Mouse (Mus musculus) brain, embryonic 14.5 days (tissue): ENCODE data around the gene Xrcc6. TPM values are rescaled to one million over a fixed set of nuclear protein-coding genes. Genes with fewer than 3 reads are reported as not detected.

Experiments used
- DNase-seq: peaks from one replicate; pipeline ENCODE4 v3.0.0-alpha.2; 2011; ENCODE audit warnings: low read depth
- CTCF ChIP-seq: fragments of 200-500 bp; IDR thresholded peaks from 2 replicates; pipeline ENCODE4 v1.5.1; 2012; ENCODE audit warnings: inconsistent platforms, mild to moderate bottlenecking, moderate library complexity, borderline replicate concordance; ENCODE audit not compliant: insufficient read depth, insufficient read length; ENCODE audit errors: extremely low read depth
- POLR2A ChIP-seq: fragments of 200-500 bp; IDR thresholded peaks from 2 replicates; pipeline ENCODE4 v1.6.1; 2012; ENCODE audit warnings: mild to moderate bottlenecking, inconsistent platforms, borderline replicate concordance; ENCODE audit not compliant: poor library complexity, insufficient read depth, insufficient read length, severe bottlenecking; ENCODE audit errors: extremely low read depth
- polyA plus RNA-seq: library from polyadenylated mRNA; depleted of rRNA; stranded (reverse); fragments of >200 nt; gene quantifications from 2 replicates; pipeline ENCODE4 v1.2.3, GENCODE M21; 2012

Xrcc6 gene
- polyA plus RNA-seq, 1 experiment, result 27.6 TPM

DNA sequence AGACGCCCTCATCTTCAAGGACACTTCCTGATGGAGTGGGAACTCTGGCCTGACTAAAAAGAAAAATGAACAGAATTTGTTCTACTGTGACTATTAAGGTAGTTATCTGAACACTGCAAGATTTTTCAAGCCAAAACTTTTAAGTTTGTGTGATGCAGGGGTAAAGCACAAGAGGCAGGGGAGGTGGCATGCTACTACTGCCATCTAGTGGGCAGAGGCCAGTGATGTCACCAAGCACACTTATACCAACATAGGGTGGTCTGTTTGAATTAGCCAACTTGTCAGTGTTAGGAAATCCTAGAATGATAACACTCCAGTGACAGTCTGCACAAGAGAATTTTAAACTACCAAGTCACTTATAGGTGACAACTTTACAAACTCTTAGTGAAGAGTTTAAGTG lies 53.0 kb downstream of the Xrcc6 start:
- TF ChIP-seq CTCF (peak; percentile 80; the same call in 1 of the 2 replicates), POLR2A (no peak)
- DNase-seq, result peak; percentile 73

- TF ChIP-seq POLR2A (no peak), CTCF (no peak)
- peak; percentile 50 for DNase-seq
These were observed 56.6 kb downstream of the Xrcc6 start for GRCm38 (mm10) chr15:82044166-82044784.

DNA sequence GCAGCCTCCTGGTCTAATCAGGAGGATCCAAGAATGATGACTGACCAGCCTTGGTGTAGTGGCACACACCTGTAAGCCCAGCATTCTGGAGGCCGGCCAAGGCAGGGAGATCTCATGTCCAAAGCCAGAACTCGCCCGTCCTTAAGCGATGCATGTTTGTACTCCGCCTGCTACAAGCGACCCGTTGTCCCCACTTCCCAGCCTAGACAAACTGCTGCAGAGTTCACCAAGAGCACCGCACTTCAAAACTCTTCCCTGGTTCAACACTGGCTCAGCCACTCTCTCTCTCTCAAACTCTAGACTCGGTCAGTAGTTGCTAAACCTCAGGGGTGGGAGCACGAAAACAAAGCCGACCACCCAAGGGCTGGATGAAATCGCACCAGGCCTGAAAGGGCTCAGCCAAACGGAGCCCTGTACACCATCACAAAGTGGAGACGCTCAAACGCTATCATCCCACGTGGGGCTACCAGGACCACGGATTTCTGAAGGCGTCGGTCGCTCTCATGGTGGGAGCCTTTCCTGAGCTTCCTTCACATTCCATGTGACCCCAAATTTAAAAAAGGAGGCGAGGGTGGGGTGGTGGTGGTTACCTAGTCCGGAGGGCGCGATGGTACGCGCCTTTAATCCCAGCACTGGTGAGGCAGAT lies 58.7 kb downstream of the Xrcc6 start:
- no peak for TF ChIP-seq CTCF
- DNase-seq, result no peak

DNA sequence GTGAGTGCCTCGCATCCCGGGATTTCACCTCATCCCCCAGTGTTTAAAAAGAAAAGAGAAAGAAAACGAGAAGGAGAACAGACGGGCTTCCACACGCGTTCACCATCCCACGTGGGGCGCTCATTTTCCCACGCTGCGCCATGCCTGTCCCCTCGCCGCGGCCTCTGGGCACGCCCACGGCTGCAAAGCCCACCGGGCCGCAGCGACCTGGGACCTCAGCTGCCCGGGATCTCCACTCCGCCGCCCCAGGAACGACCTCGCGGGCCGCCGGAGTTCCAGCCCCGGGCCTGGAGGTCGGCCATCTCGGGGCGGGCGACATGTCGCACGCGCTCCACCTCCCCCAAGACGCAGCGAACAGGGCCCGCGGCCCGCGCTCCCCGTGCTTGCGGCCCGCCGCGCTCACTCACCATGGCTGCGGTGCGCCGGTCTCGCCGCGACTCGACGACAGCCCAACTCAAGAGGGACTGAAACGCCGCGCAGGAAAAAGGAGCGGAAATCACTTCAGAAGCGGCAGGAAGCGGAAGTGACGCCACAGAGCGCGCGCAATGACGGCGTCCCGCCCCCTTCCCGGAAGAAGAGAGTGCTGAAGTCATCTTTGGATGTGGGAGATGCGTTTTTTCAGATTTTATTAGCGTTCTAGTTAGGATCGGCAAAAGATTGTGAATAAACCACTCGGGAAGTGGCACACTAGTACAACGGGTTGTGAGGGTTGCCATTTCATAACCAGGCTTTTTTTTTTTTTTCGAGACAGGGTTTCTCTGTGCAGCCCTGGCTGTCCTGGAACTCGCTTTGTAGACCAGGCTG lies 59.6 kb downstream of the Xrcc6 start, which contains the start of gene Snu13:
Gene Snu13 (minus strand): TSS at position 519 of the 804 bp plus-strand sequence.
- peak; percentile 26; the same call in 1 of the 2 replicates for TF ChIP-seq POLR2A
- no peak for TF ChIP-seq CTCF
- peak; percentile 97 for DNase-seq

DNA sequence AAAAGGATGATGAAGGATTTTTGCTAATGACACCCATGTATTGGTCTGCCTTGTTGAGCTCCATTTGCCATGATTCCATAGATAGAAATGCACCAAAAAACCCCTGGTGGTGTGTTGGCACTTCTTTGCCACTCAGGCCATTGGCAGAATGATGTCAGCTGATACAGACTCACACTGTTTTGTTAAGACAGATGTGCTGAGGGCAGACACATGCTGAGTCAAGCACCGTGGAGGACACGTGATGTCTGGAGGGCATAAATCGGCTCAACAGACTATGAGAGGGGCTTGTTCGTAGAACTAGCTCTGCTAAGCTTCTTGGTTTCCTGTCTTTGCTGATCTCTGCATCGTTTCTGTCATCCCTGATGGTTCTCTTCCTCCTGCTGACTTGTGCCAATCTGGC lies 64.9 kb downstream of the Xrcc6 start:
- no peak for TF ChIP-seq CTCF
- TF ChIP-seq POLR2A, result no peak
- no peak for DNase-seq

DNA sequence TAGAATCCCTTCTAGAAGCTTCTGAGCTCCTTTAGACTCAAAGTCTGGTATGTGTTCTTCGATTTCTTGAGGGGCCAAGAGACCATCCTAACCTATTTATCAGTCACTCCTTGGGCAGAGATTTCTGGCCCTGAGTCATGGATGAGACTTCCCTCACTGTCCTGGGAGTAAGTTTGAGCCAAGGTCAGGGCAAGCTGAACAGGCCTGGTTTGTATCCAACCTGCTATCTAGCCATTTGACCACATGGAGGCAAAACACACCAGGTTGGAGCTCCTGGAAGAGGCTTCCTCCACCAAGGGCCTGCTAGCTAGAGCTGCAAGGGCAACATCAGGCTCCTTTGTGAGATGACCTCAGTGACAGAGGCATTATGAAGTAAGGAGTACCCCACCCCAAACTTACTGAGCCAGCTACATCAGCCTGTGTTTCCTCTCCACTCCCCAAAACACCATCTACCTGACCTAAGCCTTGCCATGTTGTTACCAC lies 71.1 kb downstream of the Xrcc6 start, which contains the start of gene 4930407I10Rik:
Gene 4930407I10Rik (plus strand): TSS at position 433 of the 483 bp plus-strand sequence.
- no peak for TF ChIP-seq POLR2A
- TF ChIP-seq CTCF, result no peak
- no peak for DNase-seq

DNA sequence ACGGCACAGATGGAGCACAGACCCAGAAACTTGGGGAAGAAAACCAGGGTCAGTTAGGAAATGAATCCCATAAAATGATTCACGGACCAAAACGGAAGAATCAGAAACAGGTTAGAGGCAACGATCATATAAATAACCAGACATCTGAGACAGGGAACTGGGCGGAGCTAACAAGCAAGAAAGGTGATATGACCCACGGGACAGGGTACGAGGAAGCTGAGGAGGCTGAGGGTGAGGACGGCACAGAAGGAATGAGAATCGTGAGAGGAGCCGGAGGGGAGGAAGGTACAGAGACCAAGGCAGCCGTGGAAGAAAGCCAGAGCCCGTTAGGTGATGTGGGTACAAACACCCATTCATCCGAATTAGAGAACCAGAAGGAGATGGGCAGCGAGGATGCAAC lies 76.3 kb downstream of the Xrcc6 start:
- TF ChIP-seq POLR2A (no peak), CTCF (no peak)
- DNase-seq, result no peak

DNA sequence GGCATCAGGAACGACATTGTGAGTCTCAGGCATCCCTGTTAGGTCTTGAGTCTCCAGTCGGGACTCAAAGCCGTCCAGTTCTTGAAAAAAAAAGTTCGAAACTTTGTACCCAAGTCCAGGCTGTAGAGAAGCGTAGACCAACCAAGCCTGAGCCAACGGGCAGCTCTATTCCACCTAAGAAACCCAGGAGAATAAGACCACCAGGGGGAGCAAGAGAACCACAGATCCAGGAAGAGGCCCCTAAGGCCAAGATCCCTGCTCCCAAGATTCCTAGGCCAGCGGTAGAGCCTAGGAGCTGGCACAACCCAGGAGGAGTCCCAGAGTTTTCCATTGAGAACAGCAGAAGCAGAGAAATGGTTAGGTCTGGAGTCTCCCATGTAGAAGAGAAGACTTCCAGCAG lies 77.9 kb downstream of the Xrcc6 start:
- no peak for TF ChIP-seq POLR2A
- peak; percentile 83 for TF ChIP-seq CTCF

DNA sequence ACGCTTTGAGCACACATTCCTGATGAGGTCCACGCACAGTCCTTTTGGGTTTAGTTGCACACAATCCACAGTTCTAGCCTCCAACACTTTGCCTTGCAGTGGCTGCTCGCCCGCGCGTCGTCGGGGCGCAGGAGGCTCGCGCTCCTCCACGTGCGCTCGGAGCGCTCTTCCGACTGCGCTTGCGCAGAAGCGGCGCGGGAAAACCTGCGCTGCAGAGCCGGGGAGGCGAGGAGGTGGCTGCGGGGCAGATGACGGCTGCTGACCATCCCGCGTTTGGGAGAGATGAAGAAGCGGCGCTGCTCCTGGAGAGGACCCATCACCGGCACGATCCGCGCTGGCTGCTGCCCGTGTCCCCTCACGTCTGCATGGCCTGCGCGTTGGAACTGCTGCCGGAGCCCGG lies 82.3 kb downstream of the Xrcc6 start, which contains the start of gene Mei1:
Gene Mei1 (plus strand): TSS at position 99 of the 400 bp plus-strand sequence.
- peak; percentile 13 for DNase-seq
- TF ChIP-seq CTCF, result no peak

More for the DNA sequence above, 77.9 kb downstream of the Xrcc6 start:
- peak; percentile 88 for DNase-seq

GRCm38 (mm10) chr15:82071816-82072469 lies 84.3 kb downstream of the Xrcc6 start:
- no peak for DNase-seq
- no peak for TF ChIP-seq CTCF
- TF ChIP-seq POLR2A, result no peak

DNA sequence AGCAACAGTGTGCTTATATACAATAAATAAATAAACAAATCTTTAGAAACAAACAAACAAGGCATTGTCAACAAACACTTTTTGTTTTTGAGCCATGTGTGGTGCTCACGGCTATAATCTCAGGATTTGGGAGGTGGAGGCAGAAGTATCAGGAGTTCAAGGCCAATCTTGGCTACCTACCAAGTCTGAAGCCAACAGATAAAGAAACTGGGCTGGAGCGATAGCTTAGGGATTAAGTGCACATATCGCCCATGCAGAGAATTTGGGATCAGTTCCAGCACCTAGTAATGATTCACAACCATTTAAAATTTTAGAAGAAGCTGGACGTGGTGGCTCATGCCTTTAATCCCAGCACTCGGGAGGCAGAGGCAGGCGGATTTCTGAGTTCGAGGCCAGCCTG lies 85.9 kb downstream of the Xrcc6 start:
- TF ChIP-seq POLR2A (no peak), CTCF (no peak)

More for the DNA sequence above, 85.9 kb downstream of the Xrcc6 start:
- no peak for DNase-seq
